Mouse (Mus musculus) kidney, embryonic 15.5 days (tissue): ENCODE results near the gene Adck1. TPM values are rescaled to one million over a fixed set of nuclear protein-coding genes. Genes with fewer than 3 reads are reported as not detected.
"Not testable (repeated sequence)": the region's sequence is repeated elsewhere in the genome, so short reads cannot be mapped to it uniquely, and the experiment has no call there.

Experiments used
- ATAC-seq: fragments of 200-750 bp; cut with Nextera tagmentation; replicated peaks from 2 replicates; pipeline ENCODE4 v1.8.0; 2017; ENCODE audit warnings: moderate TSS enrichment; ENCODE audit not compliant: low FRiP score
- H3K27ac ChIP-seq: fragments of 300-500 bp; sonication (generic); 2 replicates; pipeline ENCODE4 v1.5.1; 2015; ENCODE audit warnings: mild to moderate bottlenecking, inconsistent platforms
- H3K27me3 ChIP-seq: fragments of 300-500 bp; sonication (generic); 2 replicates; pipeline ENCODE4 v1.6.1; 2015; ENCODE audit warnings: inconsistent platforms
- H3K36me3 ChIP-seq: fragments of 300-500 bp; sonication (generic); 2 replicates; pipeline ENCODE4 v1.6.1; 2015; ENCODE audit warnings: inconsistent platforms
- H3K4me1 ChIP-seq: fragments of 300-500 bp; sonication (generic); 2 replicates; pipeline ENCODE4 v1.6.1; 2015; ENCODE audit warnings: inconsistent platforms
- H3K4me2 ChIP-seq: fragments of 300-500 bp; sonication (generic); 2 replicates; pipeline ENCODE4 v1.6.1; 2015; ENCODE audit warnings: moderate library complexity, mild to moderate bottlenecking, inconsistent platforms
- H3K4me3 ChIP-seq: fragments of 300-500 bp; sonication (generic); replicated peaks from 2 replicates; pipeline ENCODE4 v1.5.1; 2015; ENCODE audit warnings: mild to moderate bottlenecking, inconsistent platforms
- H3K9ac ChIP-seq: fragments of 300-500 bp; sonication (generic); 2 replicates; pipeline ENCODE4 v1.6.1; 2015; ENCODE audit warnings: mild to moderate bottlenecking, inconsistent platforms
- H3K9me3 ChIP-seq: fragments of 300-500 bp; sonication (generic); replicated peaks from 2 replicates; pipeline ENCODE4 v1.6.1; 2016; ENCODE audit warnings: inconsistent platforms
- WGBS: fragments of 180-500 bp; shearing (Covaris S2); methylation state at CpG from one replicate; pipeline ENCODE4 v1.1.7; 2015; ENCODE audit warnings: mixed read lengths; 5-methylcytosine and 5-hydroxymethylcytosine counted together
- polyA plus RNA-seq: library from polyadenylated mRNA; unstranded; fragments of >200 nt; fragmentation: Nextera tagmentation; extraction: Ambion mirVana; gene quantifications from 2 replicates; pipeline ENCODE4 v1.2.1, GENCODE M21; 2015

The Adck1 gene
- polyA plus RNA-seq, 1 experiment from 2014 or later, result 21.8 TPM

- peaks cover 14% of the 10 kb centered on the region for H3K4me1 ChIP-seq
- H3K4me2 ChIP-seq, result no peak overlapping the region
- H3K27ac ChIP-seq, result no peak overlapping the region
- no peak for ATAC-seq
- 88% methylated on average over 6 of the region's 6 CpGs for WGBS
- no peaks in the 10 kb centered on the region for H3K9me3 ChIP-seq
- no peaks in the 10 kb centered on the region for H3K27me3 ChIP-seq
- no peak overlapping the region for H3K4me3 ChIP-seq
- 0 out of 2 replicates have a peak, but pooled peaks cover 7% of the 10 kb centered on the region for H3K36me3 ChIP-seq
- no peak overlapping the region for H3K9ac ChIP-seq
These were observed 100.7 kb downstream of the Adck1 start for GRCm38 (mm10) chr12:88461026-88461425.

GRCm38 (mm10) chr12:88463588-88464290 is 103.4 kb downstream of the Adck1 start:
- ATAC-seq, result peak; percentile 93
- Histone ChIP-seq H3K4me1 (peaks cover 14% of the 10 kb centered on the region), H3K4me2 (no peak overlapping the region), H3K9ac (no peak overlapping the region), H3K9me3 (no peaks in the 10 kb centered on the region), H3K36me3 (0 out of 2 replicates have a peak, but pooled peaks cover 7% of the 10 kb centered on the region), H3K27ac (0 out of 2 replicates have a peak overlapping the region, but pooled peaks have one; percentile 28), H3K4me3 (no peak overlapping the region), H3K27me3 (no peaks in the 10 kb centered on the region)
- WGBS, result 68% methylated on average over 10 of the region's 10 CpGs

GRCm38 (mm10) chr12:88466801-88467200 is 106.4 kb downstream of the Adck1 start:
- Histone ChIP-seq H3K4me1 (peaks cover 14% of the 10 kb centered on the region), H3K27ac (no peak overlapping the region)
- ATAC-seq, result no peak

GRCm38 (mm10) chr12:88467257-88467656 is 106.9 kb downstream of the Adck1 start:
- Histone ChIP-seq H3K27me3 (no peaks in the 10 kb centered on the region), H3K4me3 (no peak overlapping the region), H3K36me3 (no peaks in the 10 kb centered on the region), H3K4me1 (peaks cover 14% of the 10 kb centered on the region), H3K4me2 (no peak overlapping the region), H3K9ac (no peak overlapping the region), H3K9me3 (no peaks in the 10 kb centered on the region), H3K27ac (no peak overlapping the region)
- 79% methylated on average over 3 of the region's 3 CpGs for WGBS
- ATAC-seq, result no peak

More at GRCm38 (mm10) chr12:88466801-88467200, 106.4 kb downstream of the Adck1 start:
- no peaks in the 10 kb centered on the region for H3K27me3 ChIP-seq
- WGBS, result 90% methylated on average over 6 of the region's 6 CpGs
- H3K36me3 ChIP-seq, result no peaks in the 10 kb centered on the region
- H3K4me3 ChIP-seq, result no peak overlapping the region
- no peak overlapping the region for H3K9ac ChIP-seq
- H3K4me2 ChIP-seq, result no peak overlapping the region
- H3K9me3 ChIP-seq, result no peaks in the 10 kb centered on the region

- H3K4me2 ChIP-seq, result no peak overlapping the region
- no peaks in the 10 kb centered on the region for H3K27me3 ChIP-seq
- H3K9me3 ChIP-seq, result no peaks in the 10 kb centered on the region
- no peak for ATAC-seq
- H3K4me3 ChIP-seq, result no peak overlapping the region
- 79% methylated on average over 5 of the region's 5 CpGs for WGBS
- H3K4me1 ChIP-seq, result peaks cover 14% of the 10 kb centered on the region
- no peak overlapping the region for H3K27ac ChIP-seq
- no peak overlapping the region for H3K9ac ChIP-seq
- H3K36me3 ChIP-seq, result no peaks in the 10 kb centered on the region
These were observed 107.6 kb downstream of the Adck1 start for GRCm38 (mm10) chr12:88467935-88468465.

- 72% methylated on average over 6 of the region's 6 CpGs for WGBS
- ATAC-seq, result no peak
- H3K27ac ChIP-seq, result no peak overlapping the region
These were observed 108.3 kb downstream of the Adck1 start for GRCm38 (mm10) chr12:88468691-88469090.

GRCm38 (mm10) chr12:88471884-88472283 is 111.5 kb downstream of the Adck1 start:
- not testable (repeated sequence) for ATAC-seq, H3K27me3 ChIP-seq, H3K4me1 ChIP-seq, H3K9me3 ChIP-seq, H3K4me2 ChIP-seq, H3K27ac ChIP-seq, H3K36me3 ChIP-seq, H3K9ac ChIP-seq, H3K4me3 ChIP-seq
- WGBS, result 61% methylated on average over 10 of the region's 10 CpGs

More at GRCm38 (mm10) chr12:88468691-88469090, 108.3 kb downstream of the Adck1 start:
- Histone ChIP-seq H3K4me1 (peaks cover 7% of the 10 kb centered on the region), H3K36me3 (no peaks in the 10 kb centered on the region), H3K27me3 (no peaks in the 10 kb centered on the region), H3K4me2 (no peak overlapping the region), H3K9me3 (no peaks in the 10 kb centered on the region), H3K4me3 (no peak overlapping the region), H3K9ac (no peak overlapping the region)

- Histone ChIP-seq H3K36me3 (no peaks in the 10 kb centered on the region), H3K4me3 (no peak overlapping the region), H3K9ac (no peak overlapping the region), H3K27me3 (no peaks in the 10 kb centered on the region), H3K27ac (no peak overlapping the region), H3K4me1 (no peaks in the 10 kb centered on the region), H3K9me3 (no peaks in the 10 kb centered on the region), H3K4me2 (no peak overlapping the region)
- WGBS, result 74% methylated on average over 3 of the region's 3 CpGs
- ATAC-seq, result no peak
These were observed 112.5 kb downstream of the Adck1 start for GRCm38 (mm10) chr12:88472832-88473231.

- Histone ChIP-seq H3K27me3 (no peaks in the 10 kb centered on the region), H3K27ac (no peak overlapping the region), H3K4me3 (no peak overlapping the region), H3K4me1 (no peaks in the 10 kb centered on the region), H3K9ac (no peak overlapping the region), H3K9me3 (no peaks in the 10 kb centered on the region), H3K4me2 (no peak overlapping the region), H3K36me3 (no peaks in the 10 kb centered on the region)
- ATAC-seq, result no peak
- WGBS, result 86% methylated on average over 6 of the region's 6 CpGs
These were observed 113.4 kb downstream of the Adck1 start for GRCm38 (mm10) chr12:88473796-88474195.

- Histone ChIP-seq H3K27me3 (no peaks in the 10 kb centered on the region), H3K4me2 (no peak overlapping the region), H3K27ac (no peak overlapping the region), H3K36me3 (no peaks in the 10 kb centered on the region), H3K4me1 (no peaks in the 10 kb centered on the region), H3K4me3 (no peak overlapping the region), H3K9ac (no peak overlapping the region), H3K9me3 (no peaks in the 10 kb centered on the region)
- WGBS, result 93% methylated on average over 3 of the region's 3 CpGs
- no peak for ATAC-seq
These were observed 115.5 kb downstream of the Adck1 start for GRCm38 (mm10) chr12:88475833-88476232.

- Histone ChIP-seq H3K9me3 (no peaks in the 10 kb centered on the region), H3K9ac (no peak overlapping the region), H3K36me3 (no peaks in the 10 kb centered on the region), H3K4me2 (no peak overlapping the region), H3K4me3 (no peak overlapping the region), H3K4me1 (no peaks in the 10 kb centered on the region), H3K27me3 (no peaks in the 10 kb centered on the region), H3K27ac (no peak overlapping the region)
- ATAC-seq, result no peak
- WGBS, result 76% methylated on average over 6 of the region's 6 CpGs
These were observed 116.3 kb downstream of the Adck1 start for GRCm38 (mm10) chr12:88476702-88477101.

GRCm38 (mm10) chr12:88481657-88482056 is 121.3 kb downstream of the Adck1 start:
- ATAC-seq, result no peak
- no peak overlapping the region for H3K4me3 ChIP-seq
- H3K4me1 ChIP-seq, result no peaks in the 10 kb centered on the region
- 86% methylated on average over 3 of the region's 3 CpGs for WGBS
- no peak overlapping the region for H3K4me2 ChIP-seq
- H3K27me3 ChIP-seq, result no peaks in the 10 kb centered on the region
- H3K36me3 ChIP-seq, result no peaks in the 10 kb centered on the region
- H3K27ac ChIP-seq, result no peak overlapping the region
- no peaks in the 10 kb centered on the region for H3K9me3 ChIP-seq
- no peak overlapping the region for H3K9ac ChIP-seq
